Mouse (Mus musculus): ENCODE results near the gene Sv2a. TPM values are rescaled to one million over a fixed set of nuclear protein-coding genes. Genes with fewer than 3 reads are reported as not detected.
A peak's percentile ranks its signal among the peaks of the same experiment; 100 is the strongest.
"Not testable (repeated sequence)": the region's sequence is repeated elsewhere in the genome, so short reads cannot be mapped to it uniquely, and the experiment has no call there.

Sv2a gene
- polyA plus RNA-seq, 1 experiment from 2014 or later = 5.7 TPM

DNA sequence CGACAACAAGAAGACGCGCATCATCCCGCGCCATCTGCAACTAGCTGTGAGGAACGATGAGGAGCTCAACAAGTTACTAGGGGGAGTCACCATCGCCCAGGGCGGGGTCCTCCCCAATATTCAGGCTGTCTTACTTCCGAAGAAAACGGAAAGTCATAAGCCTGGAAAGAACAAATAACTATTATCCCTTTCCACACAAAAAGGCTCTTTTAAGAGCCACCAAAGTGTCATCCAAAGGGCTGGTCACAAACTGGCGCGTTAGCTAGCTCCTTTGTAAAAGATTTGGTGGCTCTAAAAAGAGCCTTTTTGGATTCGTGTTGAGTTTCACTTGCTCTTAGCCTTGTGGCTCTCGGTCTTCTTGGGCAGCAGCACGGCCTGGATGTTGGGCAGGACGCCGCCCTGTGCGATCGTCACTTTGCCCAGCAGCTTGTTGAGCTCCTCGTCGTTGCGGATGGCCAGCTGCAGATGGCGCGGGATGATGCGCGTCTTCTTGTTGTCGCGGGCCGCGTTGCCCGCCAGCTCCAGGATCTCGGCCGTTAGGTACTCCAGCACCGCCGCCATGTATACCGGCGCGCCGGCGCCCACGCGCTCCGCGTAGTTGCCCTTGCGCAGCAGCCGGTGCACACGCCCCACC is 39.3 kb downstream of the Sv2a start:
- H3K27ac ChIP-seq (ENCODE audit: low read length) = peak overlapping the region; percentile 96
- not testable (repeated sequence) for ATAC-seq (ENCODE audit: insufficient number of reproducible peaks, insufficient read depth, low FRiP score, low read depth); H3K9me3 ChIP-seq (ENCODE audit: control insufficient read depth, low read depth, low read length); H3K27me3 ChIP-seq (ENCODE audit: control insufficient read depth, insufficient read depth, low read length); H3K36me3 ChIP-seq (ENCODE audit: control insufficient read depth, insufficient read depth, low read length)
- under 1% methylated on average over 27 of the region's 47 CpGs for WGBS
- H3K4me2 ChIP-seq (replicated peaks; ENCODE audit: low read depth, low read length) = peak overlapping the region; percentile 90
- peak overlapping the region; percentile 46 for H3K4me3 ChIP-seq (ENCODE audit: low read depth, low read length)
- H3K9ac ChIP-seq (replicated peaks; ENCODE audit: low read depth, low read length) = peak overlapping the region; percentile 57
- peaks cover 22% of the 10 kb centered on the region for H3K4me1 ChIP-seq (ENCODE audit: control insufficient read depth, insufficient read depth, low read length)

DNA sequence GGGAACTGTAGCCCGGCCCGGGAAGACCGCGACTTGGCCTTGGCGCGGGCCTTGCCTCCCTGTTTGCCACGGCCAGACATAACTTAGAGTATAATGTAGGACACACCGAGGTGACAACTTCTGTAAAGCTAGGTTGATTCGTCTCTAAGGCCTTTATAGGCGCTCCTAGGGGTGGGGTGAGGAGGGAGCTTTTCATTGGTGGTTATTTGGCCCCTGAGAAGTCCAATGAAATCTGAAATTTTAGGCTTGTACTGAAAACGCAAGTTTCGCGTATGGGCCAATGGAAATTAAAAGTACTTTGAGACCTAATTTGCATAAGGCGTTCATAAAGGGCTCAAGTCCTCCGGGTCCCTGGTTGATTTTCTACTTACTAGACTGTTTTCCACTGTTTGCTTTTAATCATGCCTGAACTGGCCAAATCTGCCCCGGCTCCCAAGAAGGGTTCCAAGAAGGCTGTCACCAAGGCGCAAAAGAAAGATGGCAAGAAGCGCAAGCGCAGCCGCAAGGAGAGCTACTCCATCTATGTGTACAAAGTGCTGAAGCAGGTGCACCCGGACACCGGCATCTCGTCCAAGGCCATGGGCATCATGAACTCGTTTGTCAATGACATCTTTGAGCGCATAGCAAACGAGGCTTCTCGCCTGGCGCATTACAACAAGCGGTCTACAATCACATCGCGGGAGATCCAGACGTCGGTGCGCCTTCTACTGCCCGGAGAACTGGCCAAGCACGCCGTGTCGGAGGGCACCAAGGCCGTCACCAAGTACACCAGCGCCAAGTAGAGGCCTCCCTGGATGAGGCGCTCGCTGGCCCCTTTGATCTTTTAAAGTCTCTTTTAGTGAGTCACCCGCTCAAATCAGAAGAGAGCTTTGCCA is 40.1 kb downstream of the Sv2a start, which contains the start of the genes Hist2h2ac and Hist2h2be:
Hist2h2ac (minus strand) TSS at position 116 of the 875 bp plus-strand sequence.
Hist2h2be (plus strand) TSS at position 355 of the 875 bp plus-strand sequence.
- peak within 1 kb of the TSS; percentile 57 for H3K9ac ChIP-seq (replicated peaks; ENCODE audit: low read depth, low read length)
- ATAC-seq (ENCODE audit: insufficient number of reproducible peaks, insufficient read depth, low FRiP score, low read depth) = peak; percentile 92
- peak within 1 kb of the TSS; percentile 90 for H3K4me2 ChIP-seq (replicated peaks; ENCODE audit: low read depth, low read length)
- WGBS = under 1% methylated on average over 43 of the region's 43 CpGs
- H3K9me3 ChIP-seq (ENCODE audit: control insufficient read depth, low read depth, low read length) = no peaks in the 10 kb centered on the region
- peak within 1 kb of the TSS; percentile 96 for H3K27ac ChIP-seq (ENCODE audit: low read length)
- H3K27me3 ChIP-seq (ENCODE audit: control insufficient read depth, insufficient read depth, low read length) = no peaks in the 10 kb centered on the region
- H3K4me1 ChIP-seq (ENCODE audit: control insufficient read depth, insufficient read depth, low read length) = peaks cover 22% of the 10 kb centered on the region
- H3K4me3 ChIP-seq (ENCODE audit: low read depth, low read length) = peak within 1 kb of the TSS; percentile 46
- no peaks in the 10 kb centered on the region for H3K36me3 ChIP-seq (ENCODE audit: control insufficient read depth, insufficient read depth, low read length)

DNA sequence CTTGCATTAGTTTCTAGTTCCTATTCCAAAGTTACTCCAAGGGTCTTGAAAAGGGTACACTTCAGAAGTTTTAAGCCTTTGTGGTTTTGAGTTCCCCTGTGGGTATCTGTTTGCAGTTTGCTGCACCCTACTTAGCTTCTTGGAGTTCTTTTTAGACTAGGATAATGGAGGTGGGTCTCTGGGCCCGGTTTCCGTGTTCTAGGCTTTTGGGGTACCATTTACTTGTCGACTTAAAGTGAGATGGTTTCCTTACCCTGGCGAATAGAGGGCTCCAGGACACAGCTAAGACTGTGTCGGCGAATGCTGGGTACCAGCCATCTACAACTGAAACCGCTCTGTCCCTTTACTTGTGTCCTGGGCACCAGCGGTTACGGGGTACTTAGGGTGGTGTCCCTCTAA is 40.7 kb downstream of the Sv2a start:
- no peaks in the 10 kb centered on the region for H3K9me3 ChIP-seq (ENCODE audit: control insufficient read depth, low read depth, low read length)
- H3K4me2 ChIP-seq (replicated peaks; ENCODE audit: low read depth, low read length) = peak overlapping the region; percentile 90
- H3K36me3 ChIP-seq (ENCODE audit: control insufficient read depth, insufficient read depth, low read length) = no peaks in the 10 kb centered on the region
- peak overlapping the region; percentile 46 for H3K4me3 ChIP-seq (ENCODE audit: low read depth, low read length)
- H3K27me3 ChIP-seq (ENCODE audit: control insufficient read depth, insufficient read depth, low read length) = no peaks in the 10 kb centered on the region
- peak overlapping the region; percentile 48 for H3K9ac ChIP-seq (replicated peaks; ENCODE audit: low read depth, low read length)
- WGBS = 22% methylated on average over 9 of the region's 9 CpGs
- no peak for ATAC-seq (ENCODE audit: insufficient number of reproducible peaks, insufficient read depth, low FRiP score, low read depth)
- H3K4me1 ChIP-seq (ENCODE audit: control insufficient read depth, insufficient read depth, low read length) = peaks cover 22% of the 10 kb centered on the region
- peak overlapping the region; percentile 96 for H3K27ac ChIP-seq (ENCODE audit: low read length)

DNA sequence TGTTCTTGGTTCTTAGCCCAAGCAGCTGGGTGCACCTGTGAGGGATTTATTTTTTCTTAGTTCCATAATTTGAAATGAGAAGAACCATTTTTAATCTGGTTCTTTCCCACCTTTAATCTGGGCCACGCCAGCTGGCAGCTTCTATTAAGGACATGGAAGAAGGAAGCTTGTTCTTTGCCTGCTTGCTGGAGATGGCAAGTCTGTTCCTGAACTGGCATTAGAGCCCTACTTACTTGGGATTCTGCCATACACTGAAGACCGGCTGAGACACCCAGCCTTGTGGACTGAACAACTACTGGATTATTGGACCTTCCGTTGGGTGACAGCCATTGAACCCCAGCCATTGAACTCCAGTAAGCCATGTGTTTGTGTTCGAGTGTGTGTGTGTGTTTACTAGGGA is 41.8 kb downstream of the Sv2a start:
- no peaks in the 10 kb centered on the region for H3K36me3 ChIP-seq (ENCODE audit: control insufficient read depth, insufficient read depth, low read length)
- H3K27me3 ChIP-seq (ENCODE audit: control insufficient read depth, insufficient read depth, low read length) = no peaks in the 10 kb centered on the region
- 90% methylated on average over 4 of the region's 4 CpGs for WGBS
- no peak overlapping the region for H3K4me3 ChIP-seq (ENCODE audit: low read depth, low read length)
- H3K27ac ChIP-seq (ENCODE audit: low read length) = no peak overlapping the region
- H3K9me3 ChIP-seq (ENCODE audit: control insufficient read depth, low read depth, low read length) = no peaks in the 10 kb centered on the region
- H3K4me1 ChIP-seq (ENCODE audit: control insufficient read depth, insufficient read depth, low read length) = peaks cover 22% of the 10 kb centered on the region
- no peak for ATAC-seq (ENCODE audit: insufficient number of reproducible peaks, insufficient read depth, low FRiP score, low read depth)
- H3K4me2 ChIP-seq (replicated peaks; ENCODE audit: low read depth, low read length) = peak overlapping the region; percentile 90; the same call in 1 of the 2 replicates
- no peak overlapping the region for H3K9ac ChIP-seq (replicated peaks; ENCODE audit: low read depth, low read length)

DNA sequence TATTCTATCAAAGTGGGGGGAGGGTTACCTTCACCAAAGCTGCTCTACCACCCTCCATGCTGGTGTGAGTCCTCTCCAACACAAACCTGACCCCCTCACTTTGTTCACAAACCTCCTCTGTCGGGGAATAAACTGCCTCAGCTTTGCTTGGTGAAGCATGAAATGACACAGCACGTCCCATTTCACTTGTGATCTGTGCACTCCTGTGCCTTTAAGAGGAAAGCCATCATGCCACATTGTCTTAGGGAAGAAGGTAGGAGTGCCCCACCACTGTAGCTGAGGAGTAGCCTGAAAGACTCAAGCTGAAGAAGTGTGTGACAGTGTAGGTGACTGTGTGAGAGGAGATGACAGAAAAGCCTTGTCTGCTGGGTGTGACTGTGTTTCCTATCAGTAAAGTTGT is 44.5 kb downstream of the Sv2a start:
- 62% methylated on average over 2 of the region's 2 CpGs for WGBS
- Histone ChIP-seq H3K9ac (replicated peaks; ENCODE audit: low read depth, low read length) (no peak overlapping the region), H3K27me3 (ENCODE audit: control insufficient read depth, insufficient read depth, low read length) (no peaks in the 10 kb centered on the region), H3K9me3 (ENCODE audit: control insufficient read depth, low read depth, low read length) (no peaks in the 10 kb centered on the region), H3K27ac (ENCODE audit: low read length) (no peak overlapping the region), H3K4me3 (ENCODE audit: low read depth, low read length) (no peak overlapping the region), H3K4me1 (ENCODE audit: control insufficient read depth, insufficient read depth, low read length) (peaks cover 14% of the 10 kb centered on the region), H3K36me3 (ENCODE audit: control insufficient read depth, insufficient read depth, low read length) (no peaks in the 10 kb centered on the region), H3K4me2 (replicated peaks; ENCODE audit: low read depth, low read length) (no peak overlapping the region)
- ATAC-seq (ENCODE audit: insufficient number of reproducible peaks, insufficient read depth, low FRiP score, low read depth) = no peak

DNA sequence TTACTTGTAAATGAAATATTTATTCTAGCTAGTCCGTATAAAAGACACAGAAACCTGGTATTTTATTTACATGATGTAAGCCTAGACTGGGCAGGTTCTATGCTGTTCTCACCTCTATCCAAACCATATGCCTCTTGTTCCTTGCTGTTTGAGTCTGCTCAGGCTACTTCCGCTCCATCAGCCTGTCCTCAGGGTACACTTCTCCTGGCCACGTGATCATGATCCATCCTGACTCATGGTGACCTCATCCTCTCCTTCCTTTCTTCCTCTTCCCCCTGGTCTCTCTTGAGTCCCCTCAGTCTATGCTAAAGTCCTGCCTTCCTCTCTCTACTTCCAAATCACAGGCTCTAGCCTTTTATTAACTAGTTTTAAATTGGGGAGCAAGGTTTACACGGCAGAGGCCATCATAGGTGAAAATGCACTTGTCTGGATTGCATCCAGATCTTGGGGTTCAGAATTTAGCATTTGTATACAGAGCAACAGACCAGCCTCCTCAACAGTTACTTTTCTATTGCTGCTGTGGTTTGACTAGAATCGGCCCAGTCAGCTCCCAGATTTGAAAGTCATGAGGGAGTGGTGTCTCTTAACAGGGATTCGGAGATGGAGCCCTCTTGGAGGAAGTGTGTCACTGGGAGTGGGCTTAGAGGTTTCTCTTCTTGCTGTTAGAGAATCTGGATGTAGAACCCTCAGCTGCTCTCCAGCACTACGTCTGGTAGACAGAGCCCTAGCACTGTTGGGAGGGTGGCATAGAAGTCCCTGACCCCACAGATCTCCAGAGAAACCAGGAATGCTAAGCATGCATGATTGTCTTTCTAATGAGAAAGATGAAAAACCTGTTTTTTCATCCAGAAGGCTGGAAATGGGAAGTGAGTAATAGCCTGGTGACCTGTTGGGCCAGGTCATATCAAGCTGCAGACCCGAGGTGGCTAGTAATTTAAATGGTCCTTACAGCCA is 46.0 kb downstream of the Sv2a start:
- H3K27me3 ChIP-seq (ENCODE audit: control insufficient read depth, insufficient read depth, low read length) = no peaks in the 10 kb centered on the region
- H3K27ac ChIP-seq (ENCODE audit: low read length) = no peak overlapping the region
- H3K9ac ChIP-seq (replicated peaks; ENCODE audit: low read depth, low read length) = no peak overlapping the region
- ATAC-seq (ENCODE audit: insufficient number of reproducible peaks, insufficient read depth, low FRiP score, low read depth) = no peak
- no peaks in the 10 kb centered on the region for H3K9me3 ChIP-seq (ENCODE audit: control insufficient read depth, low read depth, low read length)
- H3K4me1 ChIP-seq (ENCODE audit: control insufficient read depth, insufficient read depth, low read length) = peaks cover 10% of the 10 kb centered on the region
- no peak overlapping the region for H3K4me2 ChIP-seq (replicated peaks; ENCODE audit: low read depth, low read length)
- no peaks in the 10 kb centered on the region for H3K36me3 ChIP-seq (ENCODE audit: control insufficient read depth, insufficient read depth, low read length)
- H3K4me3 ChIP-seq (ENCODE audit: low read depth, low read length) = no peak overlapping the region
- 50% methylated on average over 8 of the region's 8 CpGs for WGBS

DNA sequence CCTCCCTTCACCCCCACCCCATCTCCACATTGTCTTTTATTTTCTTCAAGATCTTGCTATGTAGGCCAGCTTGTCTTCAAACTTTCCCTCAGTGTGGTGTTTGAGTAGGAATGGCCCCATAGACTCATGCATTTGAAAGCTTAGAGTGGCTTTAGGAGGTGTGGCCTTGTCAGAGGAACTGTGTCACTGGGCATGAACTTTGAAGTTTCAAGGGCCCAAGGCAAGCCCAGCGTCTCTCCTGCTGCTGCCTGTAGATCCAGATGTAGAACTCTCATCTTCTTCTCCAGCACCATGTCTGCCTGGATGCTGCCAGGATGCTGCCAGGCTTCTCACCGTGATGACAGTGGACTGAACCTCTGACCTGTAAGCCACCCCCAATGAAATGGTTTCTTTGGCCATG is 47.9 kb downstream of the Sv2a start:
- H3K4me2 ChIP-seq (replicated peaks; ENCODE audit: low read depth, low read length) = no peak overlapping the region
- no peaks in the 10 kb centered on the region for H3K9me3 ChIP-seq (ENCODE audit: control insufficient read depth, low read depth, low read length)
- ATAC-seq (ENCODE audit: insufficient number of reproducible peaks, insufficient read depth, low FRiP score, low read depth) = no peak
- H3K9ac ChIP-seq (replicated peaks; ENCODE audit: low read depth, low read length) = no peak overlapping the region
- H3K4me1 ChIP-seq (ENCODE audit: control insufficient read depth, insufficient read depth, low read length) = no peaks in the 10 kb centered on the region; the same call in 1 of the 2 replicates
- no peaks in the 10 kb centered on the region for H3K36me3 ChIP-seq (ENCODE audit: control insufficient read depth, insufficient read depth, low read length)
- no peak overlapping the region for H3K4me3 ChIP-seq (ENCODE audit: low read depth, low read length)
- WGBS = 62% methylated on average over 2 of the region's 2 CpGs
- H3K27ac ChIP-seq (ENCODE audit: low read length) = no peak overlapping the region
- no peaks in the 10 kb centered on the region for H3K27me3 ChIP-seq (ENCODE audit: control insufficient read depth, insufficient read depth, low read length)

DNA sequence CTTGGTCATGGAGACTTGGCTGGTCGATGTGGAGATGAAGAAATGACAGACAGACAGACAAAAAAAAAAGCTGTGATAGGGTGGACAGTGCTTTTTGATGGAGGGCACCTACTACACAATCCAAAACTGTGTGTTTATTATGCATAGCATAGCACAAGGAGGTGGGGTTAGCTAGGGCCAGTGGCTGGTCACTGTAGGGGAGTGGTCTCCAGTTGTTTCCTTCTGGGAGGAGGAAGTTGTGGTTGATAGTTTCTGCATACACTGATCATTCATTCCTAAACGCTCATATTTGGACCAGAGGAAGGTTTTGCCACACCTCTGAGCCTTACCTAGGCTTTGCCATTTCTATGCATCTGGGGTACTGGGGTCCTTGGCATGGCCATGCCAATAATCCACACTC is 49.5 kb downstream of the Sv2a start:
- Histone ChIP-seq H3K9ac (replicated peaks; ENCODE audit: low read depth, low read length) (no peak overlapping the region), H3K27ac (ENCODE audit: low read length) (no peak overlapping the region), H3K36me3 (ENCODE audit: control insufficient read depth, insufficient read depth, low read length) (no peaks in the 10 kb centered on the region), H3K4me3 (ENCODE audit: low read depth, low read length) (no peak overlapping the region), H3K9me3 (ENCODE audit: control insufficient read depth, low read depth, low read length) (no peaks in the 10 kb centered on the region), H3K4me1 (ENCODE audit: control insufficient read depth, insufficient read depth, low read length) (no peaks in the 10 kb centered on the region), H3K4me2 (replicated peaks; ENCODE audit: low read depth, low read length) (no peak overlapping the region), H3K27me3 (ENCODE audit: control insufficient read depth, insufficient read depth, low read length) (no peaks in the 10 kb centered on the region)
- WGBS = 78% methylated on average over 2 of the region's 2 CpGs
- ATAC-seq (ENCODE audit: insufficient number of reproducible peaks, insufficient read depth, low FRiP score, low read depth) = no peak
